Mouse (Mus musculus): ENCODE data around the gene Tubb5. TPM values are rescaled to one million over a fixed set of nuclear protein-coding genes. Genes with fewer than 3 reads are reported as not detected.

The Tubb5 gene
- polyA plus RNA-seq, 1 experiment: 109 TPM

DNA sequence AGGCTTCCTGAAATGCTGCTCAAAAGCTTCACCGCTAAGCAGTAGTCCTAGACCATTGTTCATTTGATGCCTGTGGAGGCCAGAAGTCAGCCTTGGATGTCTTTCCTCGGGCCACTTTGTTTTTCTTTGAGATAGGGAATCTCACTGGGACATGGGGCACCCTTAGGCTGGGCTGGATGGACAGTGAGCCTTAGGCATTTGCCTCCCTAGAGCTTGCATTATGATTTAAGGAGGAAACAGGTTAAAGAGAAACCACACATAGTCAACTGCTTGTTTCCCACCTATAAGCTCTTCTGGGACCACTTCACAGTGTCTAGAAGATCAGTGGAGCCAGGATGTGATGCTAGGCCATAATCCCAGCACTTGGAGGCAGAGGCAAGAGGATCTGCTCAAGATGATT lies 21.7 kb upstream of the Tubb5 start:
- no peak for DNase-seq
- Histone ChIP-seq H3K36me3 (ENCODE audit: control insufficient read depth, insufficient read depth, low read length) (no peaks in the 10 kb centered on the region), H3K4me1 (ENCODE audit: control insufficient read depth, insufficient read depth, low read length) (no peaks in the 10 kb centered on the region; the same call in 1 of the 2 replicates), H3K27ac (ENCODE audit: insufficient read depth, low read depth, low read length) (no peak overlapping the region), H3K27me3 (replicated peaks; ENCODE audit: control insufficient read depth, insufficient read depth, low read length) (no peaks in the 10 kb centered on the region), H3K4me3 (ENCODE audit: insufficient read depth, low read depth, low read length) (no peak overlapping the region)
- TF ChIP-seq POLR2A (IDR thresholded peaks at IDR 0.05; ENCODE audit: low read depth, low read length) (no peak), CTCF (conservative IDR thresholded peaks at IDR 0.05; ENCODE audit: insufficient read depth, insufficient read length, low read depth, low read length) (no peak)
- WGBS: 62% methylated on average over 2 of the region's 2 CpGs

DNA sequence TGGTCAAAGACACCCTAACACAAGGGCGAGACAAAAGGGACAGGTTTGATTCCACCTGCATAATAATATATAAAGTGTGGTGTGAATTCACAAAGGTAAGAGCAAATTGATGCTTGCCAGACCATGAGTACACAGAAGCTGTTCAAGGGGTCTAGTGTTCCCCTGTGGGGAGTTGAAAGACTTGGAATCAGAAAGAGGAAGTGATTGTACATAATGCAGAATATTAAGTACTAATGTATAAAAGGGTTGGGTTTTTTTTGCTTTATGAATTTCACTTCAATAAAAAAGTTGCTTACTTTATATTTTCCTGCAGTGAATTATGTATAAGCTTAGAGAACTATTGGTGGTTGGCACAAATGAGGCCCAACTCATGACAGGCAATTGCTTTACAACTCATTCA lies 21.3 kb upstream of the Tubb5 start:
- no peak for TF ChIP-seq POLR2A (IDR thresholded peaks at IDR 0.05; ENCODE audit: low read depth, low read length)
- no peak for TF ChIP-seq CTCF (conservative IDR thresholded peaks at IDR 0.05; ENCODE audit: insufficient read depth, insufficient read length, low read depth, low read length)
- no peaks in the 10 kb centered on the region for H3K4me1 ChIP-seq (ENCODE audit: control insufficient read depth, insufficient read depth, low read length)
- WGBS: 98% methylated on average over 1 of the region's 1 CpGs
- no peaks in the 10 kb centered on the region for H3K36me3 ChIP-seq (ENCODE audit: control insufficient read depth, insufficient read depth, low read length)
- H3K27ac ChIP-seq (ENCODE audit: insufficient read depth, low read depth, low read length): no peak overlapping the region
- H3K27me3 ChIP-seq (replicated peaks; ENCODE audit: control insufficient read depth, insufficient read depth, low read length): no peaks in the 10 kb centered on the region
- H3K4me3 ChIP-seq (ENCODE audit: insufficient read depth, low read depth, low read length): no peak overlapping the region
- no peak for DNase-seq

DNA sequence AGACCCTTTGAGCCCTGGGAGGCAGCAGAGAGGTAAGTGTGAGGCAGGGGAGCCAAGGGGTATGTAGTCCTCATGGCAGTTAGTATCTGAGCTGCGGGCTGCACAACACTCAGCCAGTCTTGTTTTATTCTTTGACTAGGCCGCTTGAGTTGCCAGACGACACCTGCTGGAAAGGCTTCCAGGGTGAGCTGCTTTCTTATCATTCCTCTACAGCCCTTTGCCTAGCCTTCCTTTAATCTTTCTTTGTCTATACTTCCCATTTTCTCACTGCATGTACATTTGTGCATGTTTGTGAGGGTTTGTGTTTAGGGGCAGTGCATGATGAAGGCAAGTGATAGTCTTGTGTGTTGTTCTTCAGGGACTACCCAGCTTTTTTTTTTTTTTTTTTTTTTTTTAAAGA lies 12.9 kb upstream of the Tubb5 start:
- no peak overlapping the region for H3K4me3 ChIP-seq (ENCODE audit: insufficient read depth, low read depth, low read length)
- no peaks in the 10 kb centered on the region for H3K4me1 ChIP-seq (ENCODE audit: control insufficient read depth, insufficient read depth, low read length)
- DNase-seq: no peak
- H3K27ac ChIP-seq (ENCODE audit: insufficient read depth, low read depth, low read length): no peak overlapping the region
- no peaks in the 10 kb centered on the region for H3K36me3 ChIP-seq (ENCODE audit: control insufficient read depth, insufficient read depth, low read length)
- no peaks in the 10 kb centered on the region for H3K27me3 ChIP-seq (replicated peaks; ENCODE audit: control insufficient read depth, insufficient read depth, low read length)
- WGBS: 94% methylated on average over 3 of the region's 3 CpGs
- TF ChIP-seq CTCF (conservative IDR thresholded peaks at IDR 0.05; ENCODE audit: insufficient read depth, insufficient read length, low read depth, low read length) (no peak), POLR2A (IDR thresholded peaks at IDR 0.05; ENCODE audit: low read depth, low read length) (no peak)

DNA sequence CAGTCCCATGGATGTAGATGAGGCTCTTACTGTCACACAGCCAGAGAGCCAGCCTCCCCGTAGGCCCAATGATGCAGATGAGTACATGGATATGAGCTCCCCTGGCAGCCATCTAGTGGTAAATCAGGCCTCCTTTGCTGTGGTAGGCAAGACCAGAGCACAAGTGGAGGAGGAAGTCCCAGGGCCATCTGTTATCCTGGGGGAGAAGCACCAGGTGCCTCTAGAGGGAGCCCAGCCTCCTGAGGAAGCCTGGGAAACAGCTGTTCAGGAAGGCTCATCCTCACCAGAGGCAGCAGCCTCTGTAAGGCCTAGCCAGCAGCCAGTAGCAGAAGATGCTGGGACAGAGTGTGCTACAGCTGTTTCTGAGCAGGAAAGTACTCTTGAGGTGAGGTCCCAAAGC lies 10.0 kb upstream of the Tubb5 start:
- Histone ChIP-seq H3K27ac (ENCODE audit: insufficient read depth, low read depth, low read length) (no peak overlapping the region), H3K36me3 (ENCODE audit: control insufficient read depth, insufficient read depth, low read length) (no peaks in the 10 kb centered on the region), H3K4me3 (ENCODE audit: insufficient read depth, low read depth, low read length) (no peak overlapping the region), H3K27me3 (replicated peaks; ENCODE audit: control insufficient read depth, insufficient read depth, low read length) (no peaks in the 10 kb centered on the region), H3K4me1 (ENCODE audit: control insufficient read depth, insufficient read depth, low read length) (no peaks in the 10 kb centered on the region)
- 56% methylated on average over 1 of the region's 1 CpGs for WGBS
- no peak for TF ChIP-seq POLR2A (IDR thresholded peaks at IDR 0.05; ENCODE audit: low read depth, low read length)
- DNase-seq: peak; percentile 41

DNA sequence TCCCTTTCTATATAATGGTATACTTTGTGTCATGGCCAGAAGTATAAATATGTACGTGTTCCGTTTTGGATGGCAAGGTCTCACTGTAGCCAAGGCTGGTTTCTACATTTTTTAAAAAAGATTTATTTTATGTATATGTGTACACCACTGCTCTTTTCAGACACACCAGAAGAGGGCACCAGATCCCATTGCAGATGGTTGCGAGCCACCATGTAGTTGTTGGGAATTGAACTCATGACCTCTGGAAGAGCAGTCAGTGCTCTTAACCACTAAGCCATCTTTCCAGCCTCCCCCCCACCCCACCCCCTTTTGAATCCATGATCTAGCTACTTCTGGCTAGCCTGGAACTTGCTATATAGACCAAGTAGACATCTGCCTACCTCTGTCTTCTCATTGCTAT lies 5.4 kb upstream of the Tubb5 start:
- WGBS: 92% methylated on average over 3 of the region's 3 CpGs
- Histone ChIP-seq H3K27ac (ENCODE audit: insufficient read depth, low read depth, low read length) (no peak overlapping the region), H3K4me3 (ENCODE audit: insufficient read depth, low read depth, low read length) (no peak overlapping the region), H3K27me3 (replicated peaks; ENCODE audit: control insufficient read depth, insufficient read depth, low read length) (no peaks in the 10 kb centered on the region), H3K36me3 (ENCODE audit: control insufficient read depth, insufficient read depth, low read length) (no peaks in the 10 kb centered on the region), H3K4me1 (ENCODE audit: control insufficient read depth, insufficient read depth, low read length) (0 out of 2 replicates have a peak, but pooled peaks cover 5% of the 10 kb centered on the region)
- no peak for DNase-seq
- TF ChIP-seq CTCF (conservative IDR thresholded peaks at IDR 0.05; ENCODE audit: insufficient read depth, insufficient read length, low read depth, low read length) (peak; percentile 31; the same call in 1 of the 2 replicates), POLR2A (IDR thresholded peaks at IDR 0.05; ENCODE audit: low read depth, low read length) (no peak)

DNA sequence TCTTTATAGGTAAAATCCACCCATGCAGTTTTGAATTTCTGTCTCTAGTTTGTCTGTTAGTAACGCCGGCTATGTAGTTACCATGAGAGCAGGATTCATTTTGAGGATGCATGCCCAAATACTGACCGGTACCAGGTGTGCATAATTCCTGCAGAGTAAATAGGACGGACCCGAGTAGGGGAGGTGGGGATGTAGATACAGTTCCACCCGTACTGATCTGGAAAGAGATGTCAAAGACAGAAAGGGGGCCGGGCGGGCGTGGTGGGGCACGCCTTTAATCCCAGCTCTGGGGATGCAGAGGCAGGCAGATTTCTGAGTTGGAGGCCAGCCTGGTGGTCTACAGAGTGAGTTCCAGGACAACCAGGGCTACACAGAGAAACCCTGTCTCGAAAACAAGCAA lies 3.9 kb upstream of the Tubb5 start:
- WGBS: 11% methylated on average over 11 of the region's 11 CpGs
- Histone ChIP-seq H3K4me3 (ENCODE audit: insufficient read depth, low read depth, low read length) (peak overlapping the region; percentile 61), H3K27ac (ENCODE audit: insufficient read depth, low read depth, low read length) (no peak overlapping the region; the same call in 1 of the 2 replicates), H3K36me3 (ENCODE audit: control insufficient read depth, insufficient read depth, low read length) (no peaks in the 10 kb centered on the region), H3K27me3 (replicated peaks; ENCODE audit: control insufficient read depth, insufficient read depth, low read length) (no peaks in the 10 kb centered on the region), H3K4me1 (ENCODE audit: control insufficient read depth, insufficient read depth, low read length) (0 out of 2 replicates have a peak, but pooled peaks cover 5% of the 10 kb centered on the region)
- DNase-seq: no peak
- TF ChIP-seq CTCF (conservative IDR thresholded peaks at IDR 0.05; ENCODE audit: insufficient read depth, insufficient read length, low read depth, low read length): no peak
- no peak for TF ChIP-seq POLR2A (IDR thresholded peaks at IDR 0.05; ENCODE audit: low read depth, low read length)

DNA sequence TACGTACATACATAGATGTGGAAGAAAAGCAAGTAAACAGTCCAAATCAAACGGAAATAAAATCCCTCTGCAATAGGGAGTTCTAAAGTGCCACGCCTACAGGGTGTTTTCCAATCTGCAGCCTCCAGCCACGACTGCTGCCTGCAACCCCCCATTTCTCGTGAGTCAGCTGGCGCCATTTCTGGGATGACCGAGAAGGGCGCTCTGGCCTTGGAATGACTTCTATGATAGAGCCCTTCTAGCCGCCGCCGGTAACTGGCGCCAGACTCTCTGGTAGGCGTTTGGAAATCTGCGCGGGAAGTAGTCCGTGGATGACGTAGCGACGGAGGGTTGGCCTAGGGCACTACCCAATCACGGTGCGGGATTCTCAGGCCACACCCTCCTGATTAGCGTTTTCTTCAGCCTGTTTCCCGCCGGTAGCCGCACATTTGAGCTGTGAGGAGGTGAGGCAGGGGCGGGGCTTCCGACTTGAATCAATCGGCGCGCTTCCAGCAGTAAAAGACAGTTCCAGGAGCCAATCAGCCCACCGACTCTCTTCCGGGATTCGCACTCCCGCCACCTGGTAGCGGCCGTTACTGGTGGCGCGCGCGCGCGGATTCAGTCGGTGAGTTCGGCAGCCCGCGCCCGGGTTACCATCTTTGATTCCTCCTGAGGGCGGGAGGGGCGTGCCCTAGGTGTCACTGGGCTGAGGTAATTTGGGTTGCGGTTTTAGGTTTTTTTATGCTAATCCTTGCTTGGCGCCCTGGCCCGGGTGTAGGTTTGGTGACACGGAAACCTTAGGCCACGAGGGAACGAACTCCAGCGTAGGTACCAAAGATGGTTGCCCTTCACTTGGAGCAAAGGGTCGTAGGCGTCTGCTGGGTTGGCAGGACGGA lies 3.2 kb upstream of the Tubb5 start, which contains the start of gene Mdc1:
TSS of gene Mdc1 (plus strand) at position 440 of the 875 bp plus-strand sequence.
- under 1% methylated on average over 59 of the region's 59 CpGs for WGBS
- peak; percentile 100 for DNase-seq
- Histone ChIP-seq H3K4me1 (ENCODE audit: control insufficient read depth, insufficient read depth, low read length) (peaks cover 11% of the 10 kb centered on the region), H3K27ac (ENCODE audit: insufficient read depth, low read depth, low read length) (peak within 1 kb of the TSS; percentile 65; the same call in 1 of the 2 replicates), H3K36me3 (ENCODE audit: control insufficient read depth, insufficient read depth, low read length) (no peaks in the 10 kb centered on the region), H3K27me3 (replicated peaks; ENCODE audit: control insufficient read depth, insufficient read depth, low read length) (no peaks in the 10 kb centered on the region), H3K4me3 (ENCODE audit: insufficient read depth, low read depth, low read length) (peak within 1 kb of the TSS; percentile 61)
- peak; percentile 69 for TF ChIP-seq POLR2A (IDR thresholded peaks at IDR 0.05; ENCODE audit: low read depth, low read length)
- 0 out of 2 replicates have a peak, but pooled peaks have one; percentile 16 for TF ChIP-seq CTCF (conservative IDR thresholded peaks at IDR 0.05; ENCODE audit: insufficient read depth, insufficient read length, low read depth, low read length)
